Mouse (Mus musculus): ENCODE data around the gene Lad1. TPM values are rescaled to one million over a fixed set of nuclear protein-coding genes. Genes with fewer than 3 reads are reported as not detected.

Lad1 gene
- polyA plus RNA-seq, 1 experiment from 2014 or later: 128 TPM

DNA sequence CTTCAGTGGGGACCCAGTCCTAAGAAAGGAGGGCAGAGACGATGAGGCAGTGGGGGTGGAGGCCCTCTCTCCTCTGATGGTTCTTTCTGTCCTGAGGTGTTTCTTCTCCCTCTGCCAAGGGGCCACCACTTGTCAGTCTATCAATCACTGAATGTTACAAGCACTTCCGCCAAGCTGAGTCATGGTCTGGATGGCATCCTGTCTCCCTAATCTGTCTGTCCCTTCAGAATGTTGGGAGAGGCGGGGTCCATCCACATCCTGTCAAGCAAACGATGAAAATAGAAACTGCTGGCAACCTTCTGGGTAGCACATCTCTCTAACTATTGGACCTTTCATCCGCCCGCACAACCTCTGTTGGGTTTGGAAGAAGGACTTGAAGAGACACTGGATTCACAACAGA, 26.1 kb downstream of the Lad1 start:
- no peaks in the 10 kb centered on the region for H3K27me3 ChIP-seq (ENCODE audit: control insufficient read depth, insufficient read depth, low read length)
- ATAC-seq (ENCODE audit: low FRiP score, low TSS enrichment): no peak
- no peak overlapping the region for H3K9ac ChIP-seq (ENCODE audit: low read length)
- H3K4me1 ChIP-seq (replicated peaks; ENCODE audit: control insufficient read depth, insufficient read depth): no peaks in the 10 kb centered on the region
- no peaks in the 10 kb centered on the region for H3K36me3 ChIP-seq (ENCODE audit: control insufficient read depth, insufficient read depth, low read length)
- H3K9me3 ChIP-seq (ENCODE audit: control insufficient read depth, low read length): no peaks in the 10 kb centered on the region
- DNase-seq (ENCODE audit: low spot score): no peak
- H3K4me2 ChIP-seq (replicated peaks; ENCODE audit: low read depth): no peak overlapping the region
- TF ChIP-seq CTCF (IDR thresholded peaks at IDR 0.05; ENCODE audit: low read depth) (no peak), EP300 (optimal IDR thresholded peaks at IDR 0.05) (no peak)
- no peak overlapping the region for H3K27ac ChIP-seq (replicated peaks)
- WGBS: 60% methylated on average over 6 of the region's 6 CpGs
- no peak overlapping the region for H3K4me3 ChIP-seq (ENCODE audit: low read depth, low read length)

DNA sequence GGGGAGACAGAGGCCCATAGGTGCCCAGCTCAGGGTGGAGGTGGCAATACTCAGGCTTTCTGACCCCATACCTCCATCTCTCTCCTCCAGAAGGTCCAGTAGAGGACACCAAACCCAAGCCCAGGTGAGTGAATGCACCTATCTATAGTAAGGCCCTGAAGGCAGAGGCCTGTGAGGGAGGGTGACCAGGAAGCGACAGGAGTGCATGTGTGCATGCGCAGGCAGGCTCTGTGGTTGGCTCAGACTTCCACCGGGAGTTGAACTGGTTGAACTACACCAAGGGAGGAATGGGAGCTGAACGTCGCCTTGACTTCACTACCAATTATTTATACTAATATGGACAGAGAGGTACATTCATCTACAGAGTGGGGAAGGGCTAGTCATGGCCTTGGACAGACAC, 28.2 kb downstream of the Lad1 start:
- TF ChIP-seq EP300 (optimal IDR thresholded peaks at IDR 0.05): no peak
- no peak for TF ChIP-seq CTCF (IDR thresholded peaks at IDR 0.05; ENCODE audit: low read depth)
- 60% methylated on average over 5 of the region's 5 CpGs for WGBS

DNA sequence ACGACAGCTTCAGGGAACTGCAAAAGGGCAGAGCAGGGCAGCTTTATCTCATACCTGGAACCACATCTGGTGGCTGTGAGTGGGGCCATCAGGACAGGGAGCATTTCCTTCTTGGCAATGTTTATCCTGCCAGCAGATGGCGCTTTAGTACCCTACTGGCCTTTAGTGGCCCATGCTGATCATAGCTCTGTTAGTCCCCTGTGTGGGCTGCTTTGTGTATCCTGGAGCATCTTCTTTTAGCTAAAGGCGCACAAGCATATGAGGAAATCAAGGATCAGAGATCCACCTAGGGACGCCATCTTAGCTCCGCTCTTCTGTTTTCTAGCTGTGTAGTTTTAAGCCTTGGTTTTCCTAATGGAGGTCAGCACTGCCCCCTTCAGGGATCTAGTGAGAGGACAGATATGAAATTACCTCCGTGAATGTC, 28.8 kb downstream of the Lad1 start:
- H3K9ac ChIP-seq (ENCODE audit: low read length): no peak overlapping the region
- H3K4me1 ChIP-seq (replicated peaks; ENCODE audit: control insufficient read depth, insufficient read depth): 0 out of 2 replicates have a peak, but pooled peaks cover 4% of the 10 kb centered on the region
- no peaks in the 10 kb centered on the region for H3K27me3 ChIP-seq (ENCODE audit: control insufficient read depth, insufficient read depth, low read length)
- 26% methylated on average over 6 of the region's 6 CpGs for WGBS
- ATAC-seq (ENCODE audit: low FRiP score, low TSS enrichment) (peak; percentile 63), DNase-seq (ENCODE audit: low spot score) (peak; percentile 75)
- H3K4me2 ChIP-seq (replicated peaks; ENCODE audit: low read depth): no peak overlapping the region
- H3K36me3 ChIP-seq (ENCODE audit: control insufficient read depth, insufficient read depth, low read length): no peaks in the 10 kb centered on the region
- H3K9me3 ChIP-seq (ENCODE audit: control insufficient read depth, low read length): no peaks in the 10 kb centered on the region
- H3K4me3 ChIP-seq (ENCODE audit: low read depth, low read length): no peak overlapping the region
- no peak overlapping the region; the same call in 1 of the 2 replicates for H3K27ac ChIP-seq (replicated peaks)
- TF ChIP-seq CTCF (IDR thresholded peaks at IDR 0.05; ENCODE audit: low read depth): peak; percentile 81
- no peak for TF ChIP-seq EP300 (optimal IDR thresholded peaks at IDR 0.05)

More for the DNA sequence above, 28.2 kb downstream of the Lad1 start:
- H3K36me3 ChIP-seq (ENCODE audit: control insufficient read depth, insufficient read depth, low read length): no peaks in the 10 kb centered on the region
- H3K9me3 ChIP-seq (ENCODE audit: control insufficient read depth, low read length): no peaks in the 10 kb centered on the region
- no peak overlapping the region for H3K4me2 ChIP-seq (replicated peaks; ENCODE audit: low read depth)
- H3K27me3 ChIP-seq (ENCODE audit: control insufficient read depth, insufficient read depth, low read length): no peaks in the 10 kb centered on the region
- 0 out of 2 replicates have a peak, but pooled peaks cover 4% of the 10 kb centered on the region for H3K4me1 ChIP-seq (replicated peaks; ENCODE audit: control insufficient read depth, insufficient read depth)
- 0 out of 2 replicates have a peak, but pooled peaks have one; percentile 1 for ATAC-seq (ENCODE audit: low FRiP score, low TSS enrichment)
- no peak overlapping the region for H3K4me3 ChIP-seq (ENCODE audit: low read depth, low read length)
- H3K27ac ChIP-seq (replicated peaks): no peak overlapping the region
- no peak overlapping the region for H3K9ac ChIP-seq (ENCODE audit: low read length)
- no peak for DNase-seq (ENCODE audit: low spot score)

DNA sequence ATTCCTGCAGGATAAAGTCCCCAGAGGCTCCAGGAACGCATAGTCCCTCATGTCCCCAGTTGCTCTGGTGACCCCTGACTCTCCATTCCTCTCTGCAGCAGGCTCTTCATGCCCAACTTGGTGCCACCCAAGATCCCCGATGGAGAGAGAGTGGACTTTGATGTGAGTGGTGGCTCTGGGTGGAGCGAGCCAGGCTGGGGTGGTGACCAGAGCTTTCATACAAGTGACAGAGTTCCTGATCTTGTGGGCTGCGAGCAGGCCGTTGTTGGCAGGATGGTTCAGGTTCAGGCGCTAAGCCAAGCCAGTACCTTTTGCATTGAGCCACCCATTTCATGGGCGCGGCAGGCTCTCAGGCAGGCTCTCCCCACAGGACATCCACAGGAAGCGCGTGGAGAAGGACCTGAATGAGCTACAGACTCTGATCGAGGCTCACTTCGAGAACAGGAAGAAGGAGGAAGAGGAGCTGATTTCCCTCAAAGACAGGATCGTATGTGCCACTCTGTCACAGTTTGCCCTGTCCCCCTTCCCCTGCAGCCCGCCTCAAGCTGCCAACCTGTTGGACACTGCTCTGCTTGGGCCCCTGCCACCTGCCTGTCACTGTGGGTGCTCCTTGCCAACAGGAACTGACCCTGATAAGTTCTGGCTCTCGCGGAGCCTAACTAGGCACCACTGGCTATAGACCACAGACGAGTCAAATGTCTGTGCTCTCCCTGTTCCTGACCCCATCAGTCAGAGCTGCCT, 29.4 kb downstream of the Lad1 start:
- Histone ChIP-seq H3K4me2 (replicated peaks; ENCODE audit: low read depth) (no peak overlapping the region), H3K27ac (replicated peaks) (peak overlapping the region; percentile 35; the same call in 1 of the 2 replicates), H3K27me3 (ENCODE audit: control insufficient read depth, insufficient read depth, low read length) (no peaks in the 10 kb centered on the region), H3K4me1 (replicated peaks; ENCODE audit: control insufficient read depth, insufficient read depth) (0 out of 2 replicates have a peak, but pooled peaks cover 6% of the 10 kb centered on the region), H3K36me3 (ENCODE audit: control insufficient read depth, insufficient read depth, low read length) (no peaks in the 10 kb centered on the region), H3K9ac (ENCODE audit: low read length) (no peak overlapping the region), H3K9me3 (ENCODE audit: control insufficient read depth, low read length) (no peaks in the 10 kb centered on the region), H3K4me3 (ENCODE audit: low read depth, low read length) (no peak overlapping the region)
- TF ChIP-seq EP300 (optimal IDR thresholded peaks at IDR 0.05): no peak
- no peak for TF ChIP-seq CTCF (IDR thresholded peaks at IDR 0.05; ENCODE audit: low read depth)
- whole genome bisulfite sequencing: 73% methylated on average over 17 of the region's 17 CpGs
- no peak for DNase-seq (ENCODE audit: low spot score)
- no peak for ATAC-seq (ENCODE audit: low FRiP score, low TSS enrichment)

DNA sequence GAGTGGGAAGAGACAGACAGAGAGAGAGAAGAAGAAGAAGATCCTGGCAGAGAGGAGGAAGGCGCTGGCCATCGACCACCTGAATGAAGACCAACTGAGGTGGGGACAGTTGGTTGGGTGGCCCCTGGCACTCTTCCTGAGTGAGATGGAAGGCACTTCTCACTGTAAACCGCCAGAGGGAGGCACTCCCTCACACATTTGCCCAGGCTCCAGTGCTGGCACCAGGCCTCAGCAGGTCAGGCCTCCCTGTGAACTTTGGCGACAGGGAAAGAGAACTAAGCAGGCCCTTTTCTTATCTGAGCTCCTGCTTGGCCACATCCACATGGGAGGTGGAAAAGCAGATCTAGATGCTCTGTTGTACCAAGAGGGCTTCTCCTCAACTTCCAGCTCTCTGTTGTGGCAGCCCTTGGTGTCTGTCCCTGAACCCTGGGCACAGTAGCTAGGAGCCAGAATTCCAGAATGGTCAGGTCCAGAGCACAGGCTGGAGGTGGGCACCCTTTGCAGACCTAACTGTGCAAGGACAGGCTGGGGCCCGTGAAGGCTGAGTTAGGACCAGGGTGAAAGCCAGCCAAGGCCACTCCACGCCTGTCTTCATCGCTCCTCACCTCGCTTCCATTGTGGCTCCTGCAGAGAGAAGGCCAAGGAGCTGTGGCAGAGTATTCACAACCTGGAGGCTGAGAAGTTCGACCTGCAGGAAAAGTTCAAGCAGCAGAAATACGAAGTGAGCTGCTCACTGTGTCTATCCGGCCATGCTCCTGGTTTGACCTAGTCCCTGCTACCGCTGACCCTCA, 32.5 kb downstream of the Lad1 start:
- no peak for TF ChIP-seq EP300 (optimal IDR thresholded peaks at IDR 0.05)
- TF ChIP-seq CTCF (IDR thresholded peaks at IDR 0.05; ENCODE audit: low read depth): peak; percentile 80
- Histone ChIP-seq H3K36me3 (ENCODE audit: control insufficient read depth, insufficient read depth, low read length) (no peaks in the 10 kb centered on the region), H3K9ac (ENCODE audit: low read length) (no peak overlapping the region), H3K27me3 (ENCODE audit: control insufficient read depth, insufficient read depth, low read length) (no peaks in the 10 kb centered on the region), H3K4me2 (replicated peaks; ENCODE audit: low read depth) (no peak overlapping the region), H3K4me3 (ENCODE audit: low read depth, low read length) (no peak overlapping the region), H3K27ac (replicated peaks) (no peak overlapping the region), H3K9me3 (ENCODE audit: control insufficient read depth, low read length) (no peaks in the 10 kb centered on the region), H3K4me1 (replicated peaks; ENCODE audit: control insufficient read depth, insufficient read depth) (0 out of 2 replicates have a peak, but pooled peaks cover 6% of the 10 kb centered on the region)
- WGBS: 69% methylated on average over 12 of the region's 12 CpGs
- DNase-seq (ENCODE audit: low spot score) (peak; percentile 77), ATAC-seq (ENCODE audit: low FRiP score, low TSS enrichment) (peak; percentile 35)
